Mouse (Mus musculus) liver, embryonic 11.5 days (tissue): ENCODE data around the gene Pnpla7. TPM values are rescaled to one million over a fixed set of nuclear protein-coding genes. Genes with fewer than 3 reads are reported as not detected.
A peak's percentile ranks its signal among the peaks of the same experiment; 100 is the strongest.
"Not testable (repeated sequence)": the region's sequence is repeated elsewhere in the genome, so short reads cannot be mapped to it uniquely, and the experiment has no call there.

ENCODE experiments used
- ATAC-seq: fragments of 200-750 bp; cut with Nextera tagmentation; replicated peaks from 2 replicates; pipeline ENCODE4 v1.8.0; 2017; ENCODE audit warnings: moderate number of reproducible peaks, mild to moderate bottlenecking, moderate TSS enrichment, moderate library complexity; ENCODE audit not compliant: low FRiP score
- DNase-seq: peaks from one replicate; pipeline ENCODE4 v3.0.0-alpha.2; 2017; ENCODE audit warnings: low spot score
- H3K27ac ChIP-seq: fragments of 300-500 bp; sonication (generic); 2 replicates; pipeline ENCODE4 v1.5.1; 2014; ENCODE audit warnings: mild to moderate bottlenecking, low read depth, low read length, control low read depth
- H3K27me3 ChIP-seq: fragments of 300-500 bp; sonication (generic); replicated peaks from 2 replicates; pipeline ENCODE4 v1.6.1; 2014; ENCODE audit warnings: low read length, mixed read lengths; ENCODE audit not compliant: control insufficient read depth, insufficient read depth
- H3K36me3 ChIP-seq: fragments of 300-500 bp; sonication (generic); 2 replicates; pipeline ENCODE4 v1.6.1; 2014; ENCODE audit warnings: mild to moderate bottlenecking, low read length, moderate library complexity, mixed read lengths; ENCODE audit not compliant: control insufficient read depth, insufficient read depth
- H3K4me1 ChIP-seq: fragments of 300-500 bp; sonication (generic); replicated peaks from 2 replicates; pipeline ENCODE4 v1.6.1; 2014; ENCODE audit warnings: low read length, mixed read lengths; ENCODE audit not compliant: control insufficient read depth, insufficient read depth
- H3K4me2 ChIP-seq: fragments of 300-500 bp; sonication (generic); 2 replicates; pipeline ENCODE4 v1.6.1; 2014; ENCODE audit warnings: mild to moderate bottlenecking, control low read depth, moderate library complexity
- H3K4me3 ChIP-seq: fragments of 300-500 bp; sonication (generic); 2 replicates; pipeline ENCODE4 v1.5.1; 2014; ENCODE audit warnings: low read depth, low read length, control low read depth
- H3K9ac ChIP-seq: fragments of 300-500 bp; sonication (generic); 2 replicates; pipeline ENCODE4 v1.6.1; 2014; ENCODE audit warnings: low read depth, low read length, control low read depth
- H3K9me3 ChIP-seq: fragments of 300-500 bp; sonication (generic); 2 replicates; pipeline ENCODE4 v1.6.1; 2016; ENCODE audit warnings: low read length, inconsistent platforms, mixed read lengths; ENCODE audit not compliant: control insufficient read depth
- WGBS: fragments of 180-500 bp; shearing (Covaris S2); extraction: QIAGEN DNeasy Blood & Tissue Kit; methylation state at CpG from one replicate; pipeline ENCODE4 v1.1.7; 2014; 5-methylcytosine and 5-hydroxymethylcytosine counted together
- polyA plus RNA-seq: library from polyadenylated mRNA; unstranded; fragments of >200 nt; fragmentation: Nextera tagmentation; extraction: Ambion mirVana; gene quantifications from 2 replicates; pipeline ENCODE4 v1.2.1, GENCODE M21; 2014

Pnpla7 gene
- polyA plus RNA-seq, 1 experiment from 2014 or later = 24.7 TPM

DNA sequence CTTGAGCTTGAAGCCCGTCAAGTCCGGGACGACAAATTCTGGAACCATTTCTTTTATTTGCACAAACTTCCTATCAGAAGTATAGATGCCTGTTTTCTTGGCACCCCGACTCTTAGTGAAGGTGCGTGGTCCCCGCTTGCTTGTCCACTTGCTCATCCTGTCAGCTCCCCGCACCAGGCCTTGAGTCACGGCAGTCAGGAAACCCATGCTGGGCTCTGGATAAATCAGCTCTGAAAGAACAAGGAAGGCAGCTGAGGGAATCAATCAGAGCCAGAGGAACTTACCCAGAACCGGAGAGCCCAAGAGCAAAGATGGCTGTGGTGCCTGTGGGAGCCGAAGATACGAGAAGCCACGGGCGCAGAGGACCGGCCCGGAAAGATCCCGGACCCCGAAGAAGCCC lies 1.4 kb upstream of the Pnpla7 start:
- peak overlapping the region; percentile 74 for H3K27ac ChIP-seq
- WGBS = 2% methylated on average over 17 of the region's 17 CpGs
- H3K4me2 ChIP-seq = peak overlapping the region; percentile 99
- not testable (repeated sequence) for ATAC-seq, H3K9me3 ChIP-seq, DNase-seq, H3K27me3 ChIP-seq, H3K4me1 ChIP-seq
- H3K4me3 ChIP-seq = peak overlapping the region; percentile 76
- H3K36me3 ChIP-seq = peaks cover 19% of the 10 kb centered on the region
- H3K9ac ChIP-seq = peak overlapping the region; percentile 83

DNA sequence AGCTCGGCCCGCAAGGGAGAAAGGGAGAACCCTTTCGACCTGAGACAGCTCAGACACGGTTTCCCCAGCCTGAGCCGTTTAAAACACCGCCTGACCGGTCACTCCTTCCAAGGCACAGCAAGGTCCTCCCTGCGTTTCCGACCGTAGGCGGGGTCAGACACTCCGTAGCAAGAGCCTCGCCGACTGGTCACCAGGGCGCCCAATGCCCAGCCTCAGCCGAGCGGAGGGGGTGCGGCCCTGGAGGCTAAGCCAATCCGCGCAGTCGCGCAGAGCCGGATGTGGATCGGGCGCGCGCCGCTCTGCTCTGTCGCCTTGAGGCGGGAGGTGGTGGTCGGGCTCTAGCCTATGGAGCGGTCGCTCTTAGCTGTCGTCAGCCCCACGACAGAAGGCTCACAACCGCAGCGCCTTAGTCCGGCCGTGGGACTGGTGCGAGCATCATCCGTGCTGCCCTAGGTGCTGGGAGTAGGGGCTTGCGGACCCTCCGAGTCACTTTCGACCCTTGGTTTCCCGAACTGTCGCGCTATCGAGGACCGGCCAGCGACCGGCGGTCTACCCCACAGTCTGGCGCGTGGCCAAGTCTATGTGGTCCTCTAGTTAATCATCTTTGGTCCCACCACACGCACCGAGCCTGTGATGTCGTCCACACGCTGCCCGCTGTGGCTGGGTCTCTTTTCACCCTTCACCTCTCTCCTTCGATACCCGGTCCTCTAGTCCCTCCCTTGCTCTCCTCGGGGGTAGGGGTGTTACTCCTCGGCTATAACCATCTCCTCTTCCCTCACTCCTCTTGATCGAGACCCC lies 728 bp upstream of the Pnpla7 start, which contains the start of gene Mrpl41:
Mrpl41 (minus strand) TSS at position 193 of the 798 bp plus-strand sequence.
- DNase-seq (peak; percentile 97), ATAC-seq (peak; percentile 96)
- peak within 1 kb of the TSS; percentile 91 for H3K27ac ChIP-seq
- H3K9ac ChIP-seq = peak within 1 kb of the TSS; percentile 83
- H3K36me3 ChIP-seq = peaks cover 16% of the 10 kb centered on the region
- no peaks in the 10 kb centered on the region for H3K9me3 ChIP-seq
- WGBS = under 1% methylated on average over 64 of the region's 64 CpGs
- H3K4me3 ChIP-seq = peak within 1 kb of the TSS; percentile 76
- H3K27me3 ChIP-seq = no peaks in the 10 kb centered on the region
- peak within 1 kb of the TSS; percentile 99 for H3K4me2 ChIP-seq
- H3K4me1 ChIP-seq = peaks cover 9% of the 10 kb centered on the region

DNA sequence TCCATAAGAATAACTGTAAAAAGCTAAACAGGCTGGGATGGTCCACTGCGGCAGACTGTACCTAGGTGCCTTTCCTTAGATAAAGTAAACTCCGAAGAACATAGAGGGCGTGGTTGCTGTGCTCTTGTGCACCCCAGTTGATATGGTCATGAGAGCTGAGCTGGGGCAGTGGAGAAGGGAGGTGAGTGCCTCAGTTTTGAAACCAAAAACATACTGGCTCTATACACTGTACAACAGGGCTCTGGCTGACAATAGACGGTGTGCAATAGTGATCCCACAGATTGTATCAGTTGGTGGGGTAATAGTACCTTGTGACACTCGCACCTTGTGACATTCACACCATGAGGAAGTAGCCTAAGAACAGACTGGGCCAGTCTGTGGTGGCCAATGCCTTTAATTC lies 1.1 kb downstream of the Pnpla7 start:
- Histone ChIP-seq H3K36me3 (peaks cover 6% of the 10 kb centered on the region; the same call in 1 of the 2 replicates), H3K27ac (peak overlapping the region; percentile 91), H3K4me1 (peaks cover 9% of the 10 kb centered on the region), H3K27me3 (no peaks in the 10 kb centered on the region), H3K9me3 (no peaks in the 10 kb centered on the region), H3K9ac (peak overlapping the region; percentile 64), H3K4me2 (peak overlapping the region; percentile 99), H3K4me3 (peak overlapping the region; percentile 76)
- WGBS = 53% methylated on average over 5 of the region's 5 CpGs
- DNase-seq (no peak), ATAC-seq (peak; percentile 52)

DNA sequence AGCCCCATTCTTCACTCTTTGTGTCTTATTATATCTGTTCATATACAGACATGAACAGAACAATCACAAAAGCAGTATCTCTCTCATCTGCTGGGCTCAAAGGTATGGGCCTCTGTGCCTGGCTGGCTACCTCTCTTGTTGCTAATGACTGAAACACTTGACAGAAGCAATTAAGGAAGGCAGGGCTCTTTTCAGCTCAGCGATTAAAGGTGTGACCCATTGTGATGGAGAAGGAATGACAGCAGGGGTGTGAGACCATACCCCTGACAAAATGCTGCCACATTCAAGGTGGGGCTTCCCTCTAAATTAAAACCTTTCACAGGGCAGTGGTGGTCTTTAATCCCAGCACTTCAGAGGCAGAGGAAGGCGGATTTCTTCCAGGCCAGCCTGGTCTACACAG lies 11.9 kb downstream of the Pnpla7 start:
- H3K36me3 ChIP-seq = peaks cover 10% of the 10 kb centered on the region; the same call in 1 of the 2 replicates
- 60% methylated on average over 2 of the region's 2 CpGs for WGBS

DNA sequence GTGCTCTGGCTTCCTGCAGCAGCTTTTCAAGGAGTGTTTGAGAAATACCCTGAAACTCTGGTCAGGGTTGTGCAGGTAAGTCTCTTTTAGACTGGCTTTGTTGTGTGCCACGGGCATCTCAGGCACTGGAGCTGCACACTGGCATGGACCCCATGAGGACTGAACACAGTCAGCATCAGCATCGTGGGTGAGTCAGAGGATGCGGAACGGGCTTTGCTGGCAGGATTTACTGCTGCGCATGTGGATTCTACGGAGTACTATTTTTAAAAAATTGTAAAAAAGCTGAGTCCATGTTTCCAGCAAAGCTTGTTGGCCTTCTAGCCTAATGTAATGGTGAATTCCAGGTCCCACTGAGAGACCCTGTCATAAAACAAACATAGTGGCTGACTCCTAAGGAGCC lies 19.5 kb downstream of the Pnpla7 start:
- 91% methylated on average over 6 of the region's 6 CpGs for WGBS
- DNase-seq (no peak), ATAC-seq (no peak)
- Histone ChIP-seq H3K4me1 (no peaks in the 10 kb centered on the region), H3K27ac (no peak overlapping the region), H3K9me3 (no peaks in the 10 kb centered on the region), H3K4me2 (no peak overlapping the region), H3K9ac (no peak overlapping the region), H3K27me3 (no peaks in the 10 kb centered on the region), H3K36me3 (no peaks in the 10 kb centered on the region; the same call in 1 of the 2 replicates), H3K4me3 (no peak overlapping the region)

More for the DNA sequence above, 11.9 kb downstream of the Pnpla7 start:
- H3K9ac ChIP-seq = no peak overlapping the region
- no peaks in the 10 kb centered on the region for H3K27me3 ChIP-seq
- no peak for ATAC-seq
- no peak overlapping the region for H3K4me3 ChIP-seq
- H3K9me3 ChIP-seq = no peaks in the 10 kb centered on the region
- no peak overlapping the region for H3K4me2 ChIP-seq
- DNase-seq = no peak
- no peak overlapping the region for H3K27ac ChIP-seq
- no peaks in the 10 kb centered on the region for H3K4me1 ChIP-seq

DNA sequence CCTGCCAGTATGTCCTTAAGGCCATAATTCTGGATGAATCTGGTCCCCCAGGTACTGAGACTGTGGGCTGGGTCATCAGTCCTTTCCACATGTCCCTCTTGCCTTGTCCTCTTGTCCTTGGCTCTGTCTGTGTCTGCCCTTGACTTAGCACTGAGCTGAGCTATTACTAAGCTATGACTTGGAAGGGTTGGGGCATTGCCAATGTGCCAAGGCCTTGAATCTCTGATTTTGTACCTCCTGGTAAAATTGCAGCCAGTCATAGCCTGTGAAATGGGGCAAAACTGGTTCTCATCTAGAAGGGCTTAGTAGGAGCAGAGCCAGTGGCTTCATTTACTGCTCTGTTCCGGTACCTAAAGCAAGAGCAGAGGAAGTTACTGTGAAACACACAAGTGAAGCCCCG lies 20.6 kb downstream of the Pnpla7 start:
- Histone ChIP-seq H3K4me3 (no peak overlapping the region), H3K4me2 (no peak overlapping the region), H3K27ac (no peak overlapping the region), H3K9ac (no peak overlapping the region), H3K27me3 (no peaks in the 10 kb centered on the region), H3K36me3 (peaks cover 2% of the 10 kb centered on the region; the same call in 1 of the 2 replicates), H3K4me1 (no peaks in the 10 kb centered on the region), H3K9me3 (no peaks in the 10 kb centered on the region)
- 88% methylated on average over 2 of the region's 2 CpGs for WGBS
- ATAC-seq = no peak
- DNase-seq = no peak

DNA sequence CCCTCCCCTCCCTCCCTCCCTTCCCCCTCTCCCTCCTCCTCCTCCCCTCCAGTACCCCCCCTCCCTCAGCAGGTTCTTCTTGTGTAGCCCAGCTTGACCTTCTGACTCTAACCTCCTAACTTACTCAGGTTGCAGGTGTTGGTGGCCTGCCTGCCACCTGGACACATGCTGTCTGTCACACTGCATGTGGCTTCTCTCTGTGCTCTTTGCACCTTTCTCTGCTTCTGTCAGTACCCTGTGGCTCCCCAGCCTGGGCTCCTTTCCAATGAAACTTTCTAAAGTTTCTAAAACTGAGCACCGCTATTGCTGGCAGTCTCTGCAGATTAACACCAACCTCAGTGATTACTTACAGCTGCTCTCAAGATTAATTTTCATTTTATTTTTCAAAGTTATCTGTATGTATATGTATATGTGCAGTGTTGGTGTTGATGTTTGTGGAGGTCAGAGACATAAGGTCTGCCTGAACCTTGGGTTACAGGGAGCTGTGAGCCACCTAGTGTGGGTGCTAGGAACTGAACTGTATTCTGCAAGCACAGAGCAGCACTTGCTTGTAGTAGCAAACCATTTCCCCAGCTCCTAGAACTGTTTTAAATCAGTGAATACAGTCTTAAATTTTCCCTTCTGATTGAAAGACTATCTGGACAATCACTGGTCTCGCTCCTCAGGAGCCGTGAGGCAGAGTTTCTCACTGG lies 24.9 kb downstream of the Pnpla7 start:
- no peak overlapping the region for H3K4me2 ChIP-seq
- H3K27me3 ChIP-seq = no peaks in the 10 kb centered on the region
- H3K4me3 ChIP-seq = no peak overlapping the region
- DNase-seq (no peak), ATAC-seq (0 out of 2 replicates have a peak, but pooled peaks have one; percentile 62)
- no peaks in the 10 kb centered on the region for H3K9me3 ChIP-seq
- WGBS = 75% methylated on average over 3 of the region's 3 CpGs
- H3K9ac ChIP-seq = no peak overlapping the region
- no peak overlapping the region for H3K27ac ChIP-seq
- peaks cover 3% of the 10 kb centered on the region; the same call in 1 of the 2 replicates for H3K36me3 ChIP-seq
- H3K4me1 ChIP-seq = no peaks in the 10 kb centered on the region

DNA sequence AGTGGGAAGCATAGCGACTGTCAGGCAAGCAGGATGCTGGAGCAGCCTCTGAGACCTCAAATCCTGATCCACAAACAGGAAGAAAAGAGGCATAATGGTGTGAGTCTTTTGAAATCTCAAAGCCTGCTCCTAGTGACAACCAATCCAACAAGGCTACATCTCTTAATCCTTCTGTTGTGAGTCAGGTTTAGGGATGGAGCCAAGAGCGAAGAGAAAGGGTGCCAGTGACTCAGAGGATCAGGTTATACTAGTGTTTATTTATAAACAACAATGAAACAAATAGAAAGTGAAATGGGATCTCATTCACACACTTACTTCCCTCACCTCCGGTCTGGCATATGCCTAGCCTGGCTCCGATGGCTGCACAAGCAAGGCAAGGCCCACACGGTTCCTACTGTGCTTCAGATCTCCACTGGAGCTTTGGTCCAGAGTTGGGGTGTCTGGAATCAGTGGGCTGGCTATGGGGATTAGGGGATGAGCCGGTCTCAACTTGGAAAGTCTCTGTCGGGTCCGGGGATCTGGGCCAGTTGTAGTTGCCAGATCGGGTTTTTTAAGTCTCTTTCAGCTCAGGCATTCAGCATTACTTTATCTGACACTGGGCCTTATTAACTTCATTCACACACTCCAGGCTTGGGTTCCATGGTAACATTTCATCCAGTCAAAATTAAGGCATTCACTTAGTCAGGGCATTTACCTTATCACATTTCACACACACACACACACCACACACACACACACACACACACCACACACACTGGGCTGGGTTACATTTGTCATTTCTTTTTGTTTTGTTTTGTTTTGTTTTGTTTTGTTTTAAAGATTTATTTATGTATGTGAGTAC lies 28.3 kb downstream of the Pnpla7 start:
- Histone ChIP-seq H3K4me1 (no peaks in the 10 kb centered on the region), H3K27me3 (no peaks in the 10 kb centered on the region), H3K4me2 (no peak overlapping the region), H3K27ac (no peak overlapping the region), H3K36me3 (0 out of 2 replicates have a peak, but pooled peaks cover 3% of the 10 kb centered on the region), H3K9ac (no peak overlapping the region), H3K4me3 (no peak overlapping the region), H3K9me3 (no peaks in the 10 kb centered on the region)
- DNase-seq (no peak), ATAC-seq (no peak)
- 84% methylated on average over 9 of the region's 9 CpGs for WGBS
